9 mouse cellular contexts compared by ENCODE assay signal in the genomic region with DNA sequence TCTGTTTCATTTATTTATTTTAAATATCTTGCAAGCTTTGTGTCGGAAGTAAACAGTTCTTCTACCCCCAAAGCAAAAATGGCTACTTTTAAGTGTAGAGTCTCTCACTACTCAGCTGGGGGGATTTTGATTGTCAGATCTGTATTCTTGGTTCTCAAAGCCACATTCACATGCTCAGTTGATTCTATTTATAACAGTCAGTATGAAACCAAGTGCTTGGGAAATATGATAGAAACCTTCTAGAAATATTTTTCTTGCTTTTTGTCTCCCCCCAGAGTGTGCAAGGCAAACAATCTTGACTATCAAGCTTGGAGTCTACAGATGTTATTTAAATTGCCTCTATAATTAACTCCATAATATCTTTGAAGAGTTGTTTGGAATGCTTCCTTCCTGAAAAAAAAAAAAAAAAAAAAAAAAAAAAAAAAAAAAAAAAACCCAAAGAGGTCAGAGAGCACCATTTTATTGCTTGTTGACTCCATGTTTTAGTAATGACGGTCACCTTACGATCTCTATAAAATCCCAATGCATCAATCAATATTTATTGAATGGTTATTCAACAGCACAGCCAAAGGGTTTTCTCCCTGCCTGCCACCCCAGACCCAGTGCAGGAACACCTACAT. TPM values are rescaled to one million over a fixed set of nuclear protein-coding genes. Genes with fewer than 3 reads are reported as not detected.
DNase-seq lines count a peak whose midpoint lies in the region; ATAC-seq and TF ChIP-seq lines count a peak whose summit lies in the region.
"Had no signal": no experiment of that assay in that cellular context is flagged by ENCODE, and none has a peak within 500 bp of the region (broad histone marks: within the 10 kb centered on the region; RNA-seq: fewer than 3 reads in every experiment).

No protein-coding gene starts in this region.

- ATAC-seq in neural tube, embryonic 11.5 days (ENCODE audit: insufficient read depth, low FRiP score, low TSS enrichment), result no peak
- ATAC-seq in forebrain, embryonic 16.5 days, result no peak; the same call in 1 of the 2 replicates
- ATAC-seq in liver, embryonic 11.5 days (replicated peaks; ENCODE audit: low FRiP score), result no peak
- ATAC-seq in stomach, postnatal 0 days (ENCODE audit: low FRiP score, low TSS enrichment), result no peak

- no peak overlapping the region for H3K27ac ChIP-seq in neural tube, embryonic 11.5 days (ENCODE audit: low read depth, low read length)
- H3K27ac ChIP-seq in forebrain, embryonic 16.5 days (ENCODE audit: low read length), result no peak overlapping the region
- no peak overlapping the region for H3K27ac ChIP-seq in liver, embryonic 11.5 days (ENCODE audit: low read depth, low read length)
- no peak overlapping the region for H3K27ac ChIP-seq in stomach, postnatal 0 days (replicated peaks)

- peak overlapping the region; percentile 30 for H3K9ac ChIP-seq in neural tube, embryonic 11.5 days (ENCODE audit: low read length)
- peak overlapping the region; percentile 48 for H3K9ac ChIP-seq in forebrain, embryonic 16.5 days (replicated peaks; ENCODE audit: low read depth, low read length)
- no peak overlapping the region for H3K9ac ChIP-seq in liver, embryonic 11.5 days (ENCODE audit: low read depth, low read length)
- H3K9ac ChIP-seq in stomach, postnatal 0 days (ENCODE audit: low read length), result peak overlapping the region; percentile 31; the same call in 1 of the 2 replicates

- no peaks in the 10 kb centered on the region for H3K9me3 ChIP-seq in neural tube, embryonic 11.5 days (ENCODE audit: control insufficient read depth, low read length)
- H3K9me3 ChIP-seq in forebrain, embryonic 16.5 days (ENCODE audit: control insufficient read depth, low read length), result no peaks in the 10 kb centered on the region
- no peaks in the 10 kb centered on the region for H3K9me3 ChIP-seq in liver, embryonic 11.5 days (ENCODE audit: control insufficient read depth, low read length)
- H3K9me3 ChIP-seq in stomach, postnatal 0 days (ENCODE audit: control insufficient read depth, low read length), result no peaks in the 10 kb centered on the region

- H3K36me3 ChIP-seq in neural tube, embryonic 11.5 days (ENCODE audit: control insufficient read depth, insufficient read depth, low read length), result no peaks in the 10 kb centered on the region
- no peaks in the 10 kb centered on the region for H3K36me3 ChIP-seq in forebrain, embryonic 16.5 days (ENCODE audit: control insufficient read depth, insufficient read depth)
- H3K36me3 ChIP-seq in liver, embryonic 11.5 days (ENCODE audit: control insufficient read depth, insufficient read depth, low read length), result no peaks in the 10 kb centered on the region
- H3K36me3 ChIP-seq in stomach, postnatal 0 days (ENCODE audit: control insufficient read depth, insufficient read depth, low read length), result no peaks in the 10 kb centered on the region

- H3K4me2 ChIP-seq in neural tube, embryonic 11.5 days (ENCODE audit: low read depth), result peak overlapping the region; percentile 47
- H3K4me2 ChIP-seq in forebrain, embryonic 16.5 days (ENCODE audit: low read length), result peak overlapping the region; percentile 51
- peak overlapping the region; percentile 63 for H3K4me2 ChIP-seq in liver, embryonic 11.5 days
- H3K4me2 ChIP-seq in stomach, postnatal 0 days (replicated peaks; ENCODE audit: low read depth), result peak overlapping the region; percentile 50

- H3K27me3 ChIP-seq in neural tube, embryonic 11.5 days (ENCODE audit: control insufficient read depth, insufficient read depth, low read length), result no peaks in the 10 kb centered on the region
- H3K27me3 ChIP-seq in forebrain, embryonic 16.5 days (replicated peaks; ENCODE audit: control insufficient read depth, insufficient read depth, low read length), result no peaks in the 10 kb centered on the region
- no peaks in the 10 kb centered on the region for H3K27me3 ChIP-seq in liver, embryonic 11.5 days (replicated peaks; ENCODE audit: control insufficient read depth, insufficient read depth, low read length)
- no peaks in the 10 kb centered on the region for H3K27me3 ChIP-seq in stomach, postnatal 0 days (ENCODE audit: control insufficient read depth, insufficient read depth, low read length)

- WGBS in neural tube, embryonic 11.5 days, result 48% methylated on average over 3 of the region's 3 CpGs
- whole genome bisulfite sequencing in forebrain, embryonic 16.5 days, result 67% methylated on average over 3 of the region's 3 CpGs
- 63% methylated on average over 3 of the region's 3 CpGs for WGBS in liver, embryonic 11.5 days
- 49% methylated on average over 3 of the region's 3 CpGs for WGBS in stomach, postnatal 0 days

- DNase-seq in neural tube, embryonic 11.5 days (ENCODE audit: low spot score), result no peak
- DNase-seq in neural tube, embryonic 10.5 days (ENCODE audit: extremely low spot score, low spot score), result no peak
- DNase-seq in liver, embryonic 11.5 days (ENCODE audit: low spot score), result no peak
- DNase-seq in stomach, postnatal 0 days (ENCODE audit: low spot score), result no peak
- no peak for DNase-seq in layer of hippocampus, postnatal 10 days (ENCODE audit: low spot score in 2 of 2)
- no peak for DNase-seq in spleen, adult 12 weeks (ENCODE audit: low spot score)
- DNase-seq: thymus, postnatal 14 days had no signal

- no peak for TF ChIP-seq CTCF in stomach, postnatal 0 days (IDR thresholded peaks at IDR 0.05; ENCODE audit: low read depth)

- no peaks in the 10 kb centered on the region for H3K4me1 ChIP-seq in neural tube, embryonic 11.5 days (ENCODE audit: control insufficient read depth, insufficient read depth, low read length)
- H3K4me1 ChIP-seq in forebrain, embryonic 16.5 days (replicated peaks; ENCODE audit: control insufficient read depth, insufficient read depth, low read length), result peaks cover 7% of the 10 kb centered on the region
- peaks cover 5% of the 10 kb centered on the region; the same call in 1 of the 2 replicates for H3K4me1 ChIP-seq in liver, embryonic 11.5 days (replicated peaks; ENCODE audit: control insufficient read depth, insufficient read depth, low read length)
- peaks cover 2% of the 10 kb centered on the region; the same call in 1 of the 2 replicates for H3K4me1 ChIP-seq in stomach, postnatal 0 days (replicated peaks; ENCODE audit: control insufficient read depth, insufficient read depth)

- no peak for TF ChIP-seq EP300 in stomach, postnatal 0 days (optimal IDR thresholded peaks at IDR 0.05)

- peak overlapping the region; percentile 24 for H3K4me3 ChIP-seq in neural tube, embryonic 11.5 days (ENCODE audit: low read depth, low read length)
- peak overlapping the region; percentile 38 for H3K4me3 ChIP-seq in forebrain, embryonic 16.5 days (replicated peaks; ENCODE audit: low read length)
- H3K4me3 ChIP-seq in liver, embryonic 11.5 days (ENCODE audit: low read depth, low read length), result peak overlapping the region; percentile 29; the same call in 1 of the 2 replicates
- peak overlapping the region; percentile 13; the same call in 1 of the 2 replicates for H3K4me3 ChIP-seq in stomach, postnatal 0 days (ENCODE audit: low read depth, low read length)

RNA-seq across cellular contexts. Expression of a gene that starts 0.6 kb away (rescaled TPM):
- polyA plus RNA-seq in neural tube, embryonic 11.5 days (2014; fragmentation: Nextera tagmentation; extraction: Ambion mirVana), result 0.37 and 0.44 TPM in 2 replicates
- 2.6 and 3.9 TPM in 2 replicates for polyA plus RNA-seq in forebrain, embryonic 16.5 days (2015; fragmentation: Nextera tagmentation; extraction: Ambion mirVana)
- polyA plus RNA-seq in liver, embryonic 11.5 days (2014; fragmentation: Nextera tagmentation; extraction: Ambion mirVana), result 0.14 and 0.61 TPM in 2 replicates
- polyA plus RNA-seq in stomach, postnatal 0 days (2015; fragmentation: Nextera tagmentation; extraction: Ambion mirVana), result 0.25 and 0.33 TPM in 2 replicates
- 10 to 100 TPM; 24.0 to 25.7 TPM for total RNA-seq in layer of hippocampus, postnatal 10 days (2021)
- total RNA-seq: megakaryocyte progenitor cell, adult 5-6 weeks had no signal

RNA-seq across cellular contexts. Expression of a gene that starts 12.5 kb away (rescaled TPM):
- 192 and 216 TPM in 2 replicates for polyA plus RNA-seq in neural tube, embryonic 11.5 days (2014; fragmentation: Nextera tagmentation; extraction: Ambion mirVana)
- 351 and 398 TPM in 2 replicates for polyA plus RNA-seq in forebrain, embryonic 16.5 days (2015; fragmentation: Nextera tagmentation; extraction: Ambion mirVana)
- polyA plus RNA-seq in liver, embryonic 11.5 days (2014; fragmentation: Nextera tagmentation; extraction: Ambion mirVana), result 145 and 150 TPM in 2 replicates
- polyA plus RNA-seq in stomach, postnatal 0 days (2015; fragmentation: Nextera tagmentation; extraction: Ambion mirVana), result 90.3 and 91.6 TPM in 2 replicates
- total RNA-seq in layer of hippocampus, postnatal 10 days (2021), result 10 to 100 TPM; 90.7 to 93.3 TPM

RNA-seq across cellular contexts. Expression of a gene that starts 41.8 kb away (rescaled TPM):
- not detected in 2 replicates for polyA plus RNA-seq in neural tube, embryonic 11.5 days (2014; fragmentation: Nextera tagmentation; extraction: Ambion mirVana)
- 0.18 TPM in 1 of 2 replicates, not detected in the other for polyA plus RNA-seq in forebrain, embryonic 16.5 days (2015; fragmentation: Nextera tagmentation; extraction: Ambion mirVana)
- not detected in 2 replicates for polyA plus RNA-seq in liver, embryonic 11.5 days (2014; fragmentation: Nextera tagmentation; extraction: Ambion mirVana)
- polyA plus RNA-seq in stomach, postnatal 0 days (2015; fragmentation: Nextera tagmentation; extraction: Ambion mirVana), result not detected in 2 replicates
- not detected for total RNA-seq in layer of hippocampus, postnatal 10 days (2021)
- total RNA-seq: megakaryocyte progenitor cell, adult 5-6 weeks had no signal
